Mouse (Mus musculus) thymus, adult 2 months (tissue): ENCODE results near the gene Erap1.

Experiments
- CTCF ChIP-seq: fragments of 200-500 bp; IDR thresholded peaks from 2 replicates; pipeline ENCODE4 v1.5.1; 2012; ENCODE audit warnings: mild to moderate bottlenecking, control low read depth, low read length, moderate library complexity, borderline replicate concordance; ENCODE audit not compliant: control insufficient read depth, poor library complexity, insufficient read depth; ENCODE audit errors: extremely low read depth
- POLR2A ChIP-seq: fragments of 200-500 bp; IDR thresholded peaks from 2 replicates; pipeline ENCODE4 v1.6.1; 2012; ENCODE audit warnings: mild to moderate bottlenecking, low read length, control low read depth, moderate library complexity; ENCODE audit not compliant: control insufficient read depth, poor library complexity, insufficient read depth; ENCODE audit errors: extremely low read depth

- TF ChIP-seq POLR2A: no peak
- TF ChIP-seq CTCF: no peak
Measured at GRCm38 (mm10) chr13:74632857-74633256, 6.5 kb upstream of the Erap1 start.
